Mouse (Mus musculus): ENCODE results near the gene Pnpla2.

Gene Pnpla2

GRCm38 (mm10) chr7:141481498-141482401, 26.8 kb downstream of the Pnpla2 start:
- no peak for DNase-seq (ENCODE audit: low spot score in 2 of 2)

- DNase-seq (ENCODE audit: low spot score in 2 of 2), result no peak
These were observed 27.6 kb downstream of the Pnpla2 start for GRCm38 (mm10) chr7:141482531-141483024.

GRCm38 (mm10) chr7:141483114-141483653, 28.2 kb downstream of the Pnpla2 start:
- DNase-seq (ENCODE audit: low spot score in 2 of 2), result no peak

GRCm38 (mm10) chr7:141484186-141485120, 29.5 kb downstream of the Pnpla2 start:
- DNase-seq (ENCODE audit: low spot score in 2 of 2), result no peak

- DNase-seq (ENCODE audit: low spot score in 2 of 2), result no peak
These were observed 30.2 kb downstream of the Pnpla2 start for GRCm38 (mm10) chr7:141485186-141485585.

GRCm38 (mm10) chr7:141485606-141486005, 30.6 kb downstream of the Pnpla2 start:
- no peak for DNase-seq (ENCODE audit: low spot score in 2 of 2)

- DNase-seq (ENCODE audit: low spot score in 2 of 2), result no peak
These were observed 31.2 kb downstream of the Pnpla2 start for GRCm38 (mm10) chr7:141486239-141486638.

DNA sequence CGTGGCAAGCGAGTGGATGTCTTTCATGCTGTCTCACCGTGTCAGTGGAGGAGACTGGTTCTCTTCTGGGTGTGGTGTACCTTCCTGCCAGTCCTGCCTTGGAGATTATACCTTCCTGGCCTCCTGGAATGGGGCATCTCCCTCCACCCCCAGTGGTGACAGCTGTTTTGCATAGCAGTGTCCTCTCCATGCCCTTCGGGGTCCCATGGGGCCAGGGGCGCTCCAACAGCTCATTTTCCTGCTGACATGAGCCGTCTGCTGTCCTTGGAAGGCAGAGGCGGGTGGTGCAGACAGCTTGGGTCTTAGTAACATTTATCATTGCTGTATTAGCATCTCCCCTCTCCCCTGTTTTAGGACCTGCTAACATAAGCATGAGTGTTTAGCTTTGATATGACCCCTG, 32.1 kb downstream of the Pnpla2 start:
- no peak for DNase-seq (ENCODE audit: low spot score in 2 of 2)

DNA sequence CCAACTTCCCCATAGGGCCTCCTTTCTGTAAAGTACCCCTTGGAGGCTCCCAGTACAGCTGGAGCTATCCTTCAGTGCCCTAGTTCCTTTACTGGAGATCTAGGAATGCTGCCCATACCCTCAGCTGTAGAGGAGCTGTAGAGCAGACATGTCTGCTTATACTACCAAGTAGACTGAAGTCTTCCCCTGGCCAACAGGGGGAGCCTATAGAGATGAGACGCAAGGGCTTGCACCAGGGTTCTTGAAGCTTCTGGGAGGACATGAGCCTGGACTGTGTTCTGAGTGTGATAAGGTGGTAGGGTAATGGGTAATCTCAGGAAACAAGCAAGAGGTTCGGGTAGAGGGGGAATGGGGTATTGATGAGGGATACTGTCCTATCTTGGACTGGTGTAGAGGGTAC, 36.2 kb downstream of the Pnpla2 start:
- DNase-seq (ENCODE audit: low spot score in 2 of 2), result peak in 1 of 2 experiments; percentile 46

GRCm38 (mm10) chr7:141492738-141493137, 37.7 kb downstream of the Pnpla2 start:
- DNase-seq (ENCODE audit: low spot score in 2 of 2), result no peak

- DNase-seq (ENCODE audit: low spot score in 2 of 2), result no peak
These were observed 38.7 kb downstream of the Pnpla2 start for GRCm38 (mm10) chr7:141493729-141494128.

GRCm38 (mm10) chr7:141495379-141495778, 40.4 kb downstream of the Pnpla2 start:
- DNase-seq (ENCODE audit: low spot score in 2 of 2), result no peak

- no peak for DNase-seq (ENCODE audit: low spot score in 2 of 2)
These were observed 40.9 kb downstream of the Pnpla2 start for GRCm38 (mm10) chr7:141495940-141496339.

DNA sequence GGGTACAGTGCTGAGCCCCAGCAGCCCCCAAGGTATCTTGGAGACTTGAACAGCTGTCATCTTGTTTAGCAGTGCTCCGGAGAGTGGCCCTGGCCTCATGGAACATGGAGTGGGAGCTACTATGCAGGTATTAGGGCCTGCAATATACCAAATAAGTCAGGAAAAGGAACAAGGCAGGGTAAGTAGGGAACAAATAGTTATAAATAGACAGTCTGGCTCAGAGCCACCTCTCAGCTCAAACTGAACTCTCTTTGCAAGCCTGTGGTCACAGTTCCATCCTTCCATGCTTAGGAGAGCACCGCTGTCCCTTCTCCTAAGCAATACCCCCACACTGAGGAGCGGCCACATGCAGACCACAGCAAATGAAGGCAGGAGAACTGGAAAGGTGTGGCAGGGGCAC, 42.6 kb downstream of the Pnpla2 start:
- DNase-seq (ENCODE audit: low spot score in 2 of 2), result no peak

GRCm38 (mm10) chr7:141501820-141502555, 47.0 kb downstream of the Pnpla2 start:
- DNase-seq (ENCODE audit: low spot score in 2 of 2), result no peak

GRCm38 (mm10) chr7:141502556-141502905, 47.5 kb downstream of the Pnpla2 start:
- DNase-seq (ENCODE audit: low spot score in 2 of 2), result no peak

DNA sequence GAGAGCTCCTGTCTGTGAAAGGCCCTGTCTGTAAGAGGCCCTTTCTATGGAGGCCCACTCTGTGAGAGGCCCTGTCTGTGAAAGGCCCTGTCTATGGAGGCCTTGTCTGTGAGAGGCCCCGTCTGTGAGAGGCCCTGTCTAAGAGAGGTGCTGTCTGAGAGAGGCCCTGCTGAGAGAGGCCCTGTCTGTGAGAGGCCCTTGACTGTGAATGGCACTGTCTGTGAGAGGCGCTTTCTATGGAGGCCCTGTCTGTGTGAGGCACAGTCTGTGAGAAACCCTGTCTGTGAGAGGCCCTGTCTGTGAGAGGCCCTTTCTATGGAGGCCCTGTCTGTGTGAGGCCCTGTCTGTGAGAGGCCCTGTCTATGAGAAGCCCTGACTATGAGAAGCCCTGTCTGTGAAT, 51.3 kb downstream of the Pnpla2 start:
- DNase-seq (ENCODE audit: low spot score in 2 of 2), result no peak

- no peak for DNase-seq (ENCODE audit: low spot score in 2 of 2)
These were observed 53.2 kb downstream of the Pnpla2 start for GRCm38 (mm10) chr7:141508160-141508559.

GRCm38 (mm10) chr7:141510196-141510595, 55.2 kb downstream of the Pnpla2 start:
- no peak for DNase-seq (ENCODE audit: low spot score in 2 of 2)
